Mouse (Mus musculus): ENCODE data around the gene Hs2st1. TPM values are rescaled to one million over a fixed set of nuclear protein-coding genes. Genes with fewer than 3 reads are reported as not detected.

The Hs2st1 gene
- polyA plus RNA-seq, 1 experiment from 2014 or later = 13.9 TPM

DNA sequence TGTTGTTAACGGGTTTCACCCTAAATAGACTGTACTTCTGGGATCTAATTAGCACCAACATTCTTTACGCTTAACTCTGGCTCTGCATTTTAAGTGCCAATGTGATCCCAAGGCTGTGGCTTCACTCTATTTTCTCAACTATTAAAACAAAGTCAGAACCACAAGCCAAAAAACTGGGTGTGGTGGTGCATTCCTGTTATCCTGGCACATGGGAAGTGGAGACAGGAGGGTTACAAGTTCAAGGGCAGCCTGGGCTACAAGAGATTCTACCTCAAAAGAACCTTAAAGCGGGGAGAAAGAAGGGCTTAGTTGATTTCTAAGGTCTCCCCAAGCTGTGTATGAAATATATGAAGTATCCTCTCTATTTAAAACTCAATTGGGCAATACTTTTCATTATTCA, 133.9 kb downstream of the Hs2st1 start:
- no peak overlapping the region for H3K27ac ChIP-seq (ENCODE audit: low read length)
- no peak for ATAC-seq
- H3K9ac ChIP-seq (ENCODE audit: low read depth, low read length) = no peak overlapping the region
- no peak overlapping the region for H3K4me3 ChIP-seq (ENCODE audit: low read depth, low read length)
- no peaks in the 10 kb centered on the region for H3K4me1 ChIP-seq (ENCODE audit: control insufficient read depth, insufficient read depth, low read length)
- H3K36me3 ChIP-seq (ENCODE audit: control insufficient read depth, insufficient read depth, low read length) = peaks cover 4% of the 10 kb centered on the region; the same call in 1 of the 2 replicates
- H3K27me3 ChIP-seq (ENCODE audit: control insufficient read depth, insufficient read depth, low read depth, low read length) = no peaks in the 10 kb centered on the region
- no peak overlapping the region for H3K4me2 ChIP-seq (ENCODE audit: low read length)
- no peaks in the 10 kb centered on the region for H3K9me3 ChIP-seq (replicated peaks; ENCODE audit: control insufficient read depth, low read length, poor library complexity, severe bottlenecking)
- 80% methylated on average over 3 of the region's 3 CpGs for WGBS

DNA sequence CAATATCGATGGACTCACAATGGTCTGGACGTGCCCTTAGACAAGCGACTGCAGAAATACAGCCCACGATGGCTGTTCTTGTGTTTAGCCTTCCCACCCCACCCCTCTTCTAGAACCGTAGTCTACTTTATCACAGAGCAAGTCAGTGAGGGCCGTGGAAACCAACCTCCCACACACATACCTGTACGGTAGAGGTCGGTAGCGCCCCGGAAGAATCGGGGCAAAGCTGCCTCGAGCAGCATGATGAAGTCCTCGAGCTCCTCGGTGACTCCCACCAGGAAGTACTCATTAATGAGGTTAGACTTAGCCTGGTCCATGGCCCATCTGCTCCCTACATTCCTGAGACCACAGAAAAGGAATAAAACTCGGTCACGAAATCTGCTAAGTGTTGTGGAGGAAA, 134.7 kb downstream of the Hs2st1 start:
- no peak for ATAC-seq
- H3K27me3 ChIP-seq (ENCODE audit: control insufficient read depth, insufficient read depth, low read depth, low read length) = no peaks in the 10 kb centered on the region
- H3K4me1 ChIP-seq (ENCODE audit: control insufficient read depth, insufficient read depth, low read length) = no peaks in the 10 kb centered on the region
- no peaks in the 10 kb centered on the region for H3K9me3 ChIP-seq (replicated peaks; ENCODE audit: control insufficient read depth, low read length, poor library complexity, severe bottlenecking)
- H3K36me3 ChIP-seq (ENCODE audit: control insufficient read depth, insufficient read depth, low read length) = peaks cover 4% of the 10 kb centered on the region; the same call in 1 of the 2 replicates
- H3K4me3 ChIP-seq (ENCODE audit: low read depth, low read length) = no peak overlapping the region
- H3K27ac ChIP-seq (ENCODE audit: low read length) = no peak overlapping the region
- no peak overlapping the region for H3K4me2 ChIP-seq (ENCODE audit: low read length)
- WGBS = 91% methylated on average over 16 of the region's 16 CpGs
- H3K9ac ChIP-seq (ENCODE audit: low read depth, low read length) = no peak overlapping the region

DNA sequence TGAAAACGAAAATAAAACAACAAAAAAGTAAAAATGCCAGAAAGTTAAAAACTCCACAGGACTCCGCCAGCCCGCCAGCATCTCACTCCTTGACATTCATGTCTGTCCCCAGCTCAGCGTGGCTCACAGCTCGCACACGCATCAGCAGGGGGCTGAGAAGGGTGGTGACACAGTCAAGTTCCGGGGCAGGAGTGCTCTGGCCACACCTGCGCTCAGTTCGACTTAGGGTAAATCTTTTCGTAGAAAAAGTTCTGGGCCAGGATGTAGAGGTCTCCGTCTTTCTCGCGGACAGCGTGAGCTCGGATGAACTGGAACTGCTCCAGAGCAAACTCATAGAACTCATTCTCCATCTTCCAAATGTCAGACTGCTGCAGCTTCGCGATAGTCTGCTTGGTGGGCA, 135.7 kb downstream of the Hs2st1 start:
- Histone ChIP-seq H3K27ac (ENCODE audit: low read length) (no peak overlapping the region), H3K36me3 (ENCODE audit: control insufficient read depth, insufficient read depth, low read length) (peaks cover 4% of the 10 kb centered on the region; the same call in 1 of the 2 replicates), H3K9me3 (replicated peaks; ENCODE audit: control insufficient read depth, low read length, poor library complexity, severe bottlenecking) (no peaks in the 10 kb centered on the region), H3K4me2 (ENCODE audit: low read length) (no peak overlapping the region), H3K4me3 (ENCODE audit: low read depth, low read length) (no peak overlapping the region), H3K4me1 (ENCODE audit: control insufficient read depth, insufficient read depth, low read length) (no peaks in the 10 kb centered on the region; the same call in 1 of the 2 replicates), H3K9ac (ENCODE audit: low read depth, low read length) (no peak overlapping the region), H3K27me3 (ENCODE audit: control insufficient read depth, insufficient read depth, low read depth, low read length) (no peaks in the 10 kb centered on the region)
- 89% methylated on average over 17 of the region's 17 CpGs for WGBS
- no peak for ATAC-seq

DNA sequence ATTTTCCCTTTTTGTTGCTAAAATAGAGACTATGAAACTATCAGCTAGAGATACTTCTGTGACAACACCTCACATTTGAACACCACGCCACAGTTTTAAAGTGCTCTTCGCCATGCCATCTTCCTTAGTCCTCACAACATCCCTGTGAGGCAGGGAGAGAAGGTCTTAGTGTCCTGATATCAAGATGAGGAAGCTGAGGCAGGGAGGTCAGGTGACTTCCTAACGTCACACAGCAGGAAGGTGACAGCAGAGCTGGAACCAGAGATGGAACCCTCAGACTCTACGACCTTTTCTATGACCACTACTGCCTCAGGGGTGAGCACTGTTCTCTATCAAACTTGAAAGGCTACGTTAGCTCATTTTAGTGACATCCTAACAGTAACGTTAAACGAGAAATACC, 136.9 kb downstream of the Hs2st1 start:
- Histone ChIP-seq H3K9me3 (replicated peaks; ENCODE audit: control insufficient read depth, low read length, poor library complexity, severe bottlenecking) (no peaks in the 10 kb centered on the region), H3K4me2 (ENCODE audit: low read length) (no peak overlapping the region), H3K4me1 (ENCODE audit: control insufficient read depth, insufficient read depth, low read length) (peaks cover 3% of the 10 kb centered on the region; the same call in 1 of the 2 replicates), H3K9ac (ENCODE audit: low read depth, low read length) (no peak overlapping the region), H3K36me3 (ENCODE audit: control insufficient read depth, insufficient read depth, low read length) (peaks cover 4% of the 10 kb centered on the region; the same call in 1 of the 2 replicates), H3K27ac (ENCODE audit: low read length) (no peak overlapping the region), H3K27me3 (ENCODE audit: control insufficient read depth, insufficient read depth, low read depth, low read length) (no peaks in the 10 kb centered on the region), H3K4me3 (ENCODE audit: low read depth, low read length) (no peak overlapping the region)
- ATAC-seq = no peak
- WGBS = 95% methylated on average over 7 of the region's 7 CpGs

DNA sequence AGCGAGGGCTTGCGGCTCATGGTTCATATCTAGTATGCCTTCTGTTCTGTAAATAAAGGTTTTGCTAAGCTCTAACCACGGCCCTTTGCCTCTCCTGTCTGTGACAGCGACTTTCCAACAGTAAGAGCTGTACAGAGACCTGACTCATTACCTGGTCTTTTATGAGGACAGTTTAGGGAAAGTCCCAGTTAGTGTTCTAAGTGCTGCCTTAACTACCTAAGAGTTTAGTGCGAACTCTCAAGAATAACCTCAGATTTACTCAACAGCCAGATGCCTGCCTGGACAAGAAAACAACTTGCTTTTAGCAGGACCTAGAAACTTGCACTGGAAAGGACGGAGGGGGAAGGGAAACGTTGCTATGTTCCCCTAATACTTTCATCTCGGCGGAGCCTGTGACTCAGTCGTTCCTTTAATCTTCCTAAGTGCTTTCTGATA, 137.8 kb downstream of the Hs2st1 start:
- Histone ChIP-seq H3K4me2 (ENCODE audit: low read length) (no peak overlapping the region), H3K36me3 (ENCODE audit: control insufficient read depth, insufficient read depth, low read length) (peaks cover 4% of the 10 kb centered on the region; the same call in 1 of the 2 replicates), H3K4me3 (ENCODE audit: low read depth, low read length) (no peak overlapping the region), H3K9ac (ENCODE audit: low read depth, low read length) (no peak overlapping the region), H3K27ac (ENCODE audit: low read length) (no peak overlapping the region), H3K27me3 (ENCODE audit: control insufficient read depth, insufficient read depth, low read depth, low read length) (no peaks in the 10 kb centered on the region), H3K4me1 (ENCODE audit: control insufficient read depth, insufficient read depth, low read length) (peaks cover 3% of the 10 kb centered on the region; the same call in 1 of the 2 replicates), H3K9me3 (replicated peaks; ENCODE audit: control insufficient read depth, low read length, poor library complexity, severe bottlenecking) (no peaks in the 10 kb centered on the region)
- ATAC-seq = no peak
- 86% methylated on average over 10 of the region's 10 CpGs for WGBS

DNA sequence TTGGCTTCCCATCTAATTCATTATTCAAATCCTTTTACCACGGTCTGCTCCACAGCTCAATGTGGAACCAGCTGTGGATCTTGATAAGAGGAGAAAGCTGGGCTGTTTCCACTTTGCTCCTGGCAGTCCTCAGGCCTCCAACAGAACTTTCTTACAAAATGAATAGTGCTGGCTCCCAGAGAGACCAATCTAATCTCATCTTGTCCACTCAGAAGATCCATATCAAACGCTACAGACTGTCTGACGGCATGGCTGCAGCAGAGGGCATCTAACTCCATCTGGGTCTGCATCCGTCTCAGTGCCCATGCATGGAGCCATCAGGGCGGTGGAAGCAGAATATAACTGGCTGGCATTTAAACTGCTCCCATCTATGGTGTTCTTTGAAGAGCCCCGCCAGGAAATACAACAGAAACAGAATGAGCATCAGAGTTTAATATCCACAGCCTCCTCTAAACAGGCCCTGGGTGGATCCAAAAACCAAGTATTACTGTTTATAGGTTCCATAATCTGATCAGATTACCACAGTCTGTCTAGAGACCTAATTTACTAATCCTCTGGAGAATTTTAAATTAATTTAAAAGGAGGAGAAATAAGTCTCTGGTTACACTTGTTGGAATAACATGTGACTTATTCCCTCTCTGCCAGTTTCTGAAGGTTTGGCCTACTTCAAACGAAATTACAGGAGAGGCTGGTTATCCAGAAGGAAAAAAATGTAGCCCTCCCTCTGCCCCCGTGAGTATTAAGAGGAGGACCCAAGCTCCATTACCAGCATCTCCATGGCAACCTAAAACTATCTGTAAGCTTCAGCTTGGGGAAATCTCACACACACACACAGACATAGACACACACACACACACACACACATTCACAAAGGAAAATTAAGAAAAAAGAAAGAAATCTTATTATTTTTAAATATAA, 141.2 kb downstream of the Hs2st1 start:
- peak; percentile 75 for ATAC-seq
- no peak overlapping the region for H3K9ac ChIP-seq (ENCODE audit: low read depth, low read length)
- no peak overlapping the region for H3K4me3 ChIP-seq (ENCODE audit: low read depth, low read length)
- H3K4me2 ChIP-seq (ENCODE audit: low read length) = no peak overlapping the region
- peaks cover 3% of the 10 kb centered on the region; the same call in 1 of the 2 replicates for H3K4me1 ChIP-seq (ENCODE audit: control insufficient read depth, insufficient read depth, low read length)
- WGBS = 35% methylated on average over 8 of the region's 8 CpGs
- H3K9me3 ChIP-seq (replicated peaks; ENCODE audit: control insufficient read depth, low read length, poor library complexity, severe bottlenecking) = no peaks in the 10 kb centered on the region
- H3K27me3 ChIP-seq (ENCODE audit: control insufficient read depth, insufficient read depth, low read depth, low read length) = no peaks in the 10 kb centered on the region
- no peaks in the 10 kb centered on the region for H3K36me3 ChIP-seq (ENCODE audit: control insufficient read depth, insufficient read depth, low read length)
- H3K27ac ChIP-seq (ENCODE audit: low read length) = peak overlapping the region; percentile 51; the same call in 1 of the 2 replicates

DNA sequence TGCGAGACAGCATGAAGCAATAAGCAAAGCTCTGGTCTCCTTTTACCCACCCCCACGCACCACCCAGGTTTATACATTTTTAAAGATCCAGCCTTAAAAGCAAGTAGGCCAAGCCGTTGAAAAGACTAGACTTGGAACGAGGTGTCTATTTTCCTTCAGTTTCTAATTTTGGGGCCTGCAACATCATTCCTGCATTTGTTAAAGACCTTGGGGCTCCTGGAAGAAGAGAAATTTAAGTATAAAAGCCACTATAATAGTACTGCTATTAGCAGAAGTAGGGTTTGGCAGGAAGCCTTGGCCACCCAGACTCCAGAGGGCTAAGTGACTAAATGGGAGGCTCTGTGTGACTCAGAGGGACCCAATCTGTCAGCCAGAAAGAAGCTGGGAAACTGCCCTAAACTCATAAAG, 144.9 kb downstream of the Hs2st1 start:
- Histone ChIP-seq H3K4me2 (ENCODE audit: low read length) (no peak overlapping the region), H3K9ac (ENCODE audit: low read depth, low read length) (no peak overlapping the region), H3K27me3 (ENCODE audit: control insufficient read depth, insufficient read depth, low read depth, low read length) (no peaks in the 10 kb centered on the region), H3K9me3 (replicated peaks; ENCODE audit: control insufficient read depth, low read length, poor library complexity, severe bottlenecking) (no peaks in the 10 kb centered on the region), H3K36me3 (ENCODE audit: control insufficient read depth, insufficient read depth, low read length) (no peaks in the 10 kb centered on the region), H3K27ac (ENCODE audit: low read length) (peak overlapping the region; percentile 29; the same call in 1 of the 2 replicates), H3K4me3 (ENCODE audit: low read depth, low read length) (no peak overlapping the region), H3K4me1 (ENCODE audit: control insufficient read depth, insufficient read depth, low read length) (peaks cover 7% of the 10 kb centered on the region)
- no peak for ATAC-seq
- WGBS = 73% methylated on average over 4 of the region's 4 CpGs

DNA sequence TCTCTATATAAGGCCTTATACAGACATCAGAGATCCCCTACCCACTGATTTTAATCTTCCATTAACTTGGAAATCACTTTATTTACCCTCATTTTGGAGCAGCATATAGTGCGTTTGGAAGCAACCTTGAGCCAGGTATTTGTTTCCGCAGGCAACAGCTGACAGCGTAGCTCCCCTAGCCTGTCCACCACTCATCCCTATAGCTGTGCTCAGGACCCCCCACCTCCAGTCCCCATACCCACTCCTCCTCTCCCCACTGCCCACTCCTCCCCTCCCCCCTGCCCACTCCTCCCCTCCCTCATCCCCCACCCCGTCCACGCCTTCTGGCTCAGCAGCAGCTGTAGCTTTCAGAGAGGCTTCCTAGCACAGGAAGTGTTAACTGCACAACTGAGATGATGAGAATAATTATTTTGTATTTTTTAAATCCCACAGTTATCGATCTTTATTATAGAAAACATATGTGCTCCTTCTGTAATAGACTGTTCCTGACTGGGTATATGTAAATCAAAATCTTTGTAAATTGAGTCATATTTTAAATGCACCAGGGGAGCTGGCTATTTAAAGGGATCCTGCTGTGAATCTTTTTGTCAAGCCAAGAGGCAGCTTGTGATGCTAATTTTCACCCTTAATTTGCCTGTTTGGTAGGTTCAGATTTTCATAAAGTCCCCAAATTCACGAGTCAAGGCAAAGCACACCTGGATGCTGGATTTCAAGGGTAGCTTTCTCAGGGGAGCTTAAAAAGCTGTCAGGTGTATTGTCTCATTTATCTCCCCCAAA, 148.4 kb downstream of the Hs2st1 start:
- no peak; the same call in 1 of the 2 replicates for ATAC-seq

More for the DNA sequence above, 148.4 kb downstream of the Hs2st1 start:
- 38% methylated on average over 7 of the region's 7 CpGs for WGBS
- Histone ChIP-seq H3K4me3 (ENCODE audit: low read depth, low read length) (no peak overlapping the region), H3K9me3 (replicated peaks; ENCODE audit: control insufficient read depth, low read length, poor library complexity, severe bottlenecking) (no peaks in the 10 kb centered on the region), H3K4me1 (ENCODE audit: control insufficient read depth, insufficient read depth, low read length) (peaks cover 4% of the 10 kb centered on the region; the same call in 1 of the 2 replicates), H3K27ac (ENCODE audit: low read length) (no peak overlapping the region), H3K9ac (ENCODE audit: low read depth, low read length) (no peak overlapping the region), H3K27me3 (ENCODE audit: control insufficient read depth, insufficient read depth, low read depth, low read length) (no peaks in the 10 kb centered on the region), H3K4me2 (ENCODE audit: low read length) (no peak overlapping the region), H3K36me3 (ENCODE audit: control insufficient read depth, insufficient read depth, low read length) (no peaks in the 10 kb centered on the region)
